Mouse (Mus musculus): ENCODE results near the gene Klhdc1.

DNA sequence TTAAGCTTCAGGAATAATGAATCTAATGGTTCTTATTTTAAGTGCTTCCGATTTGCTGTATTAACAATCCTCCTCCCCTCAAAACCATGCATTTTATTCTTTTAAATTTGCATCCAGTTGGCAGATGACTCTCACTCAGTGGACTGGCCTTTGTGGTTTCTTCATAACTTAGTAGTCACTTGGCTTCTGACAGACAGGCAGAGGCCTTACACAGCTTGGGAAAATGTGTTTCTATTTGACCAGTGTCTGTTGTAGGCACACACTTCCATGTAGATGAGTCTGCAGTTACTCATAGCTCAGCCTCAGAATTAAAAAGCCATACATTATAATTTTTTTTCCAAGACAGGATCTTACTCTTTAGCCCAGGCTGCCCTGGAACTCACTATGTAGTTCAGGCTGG lies 12.8 kb downstream of the Klhdc1 start:
- TF ChIP-seq CTCF (IDR thresholded peaks at IDR 0.05; ENCODE audit: control insufficient read depth, insufficient read depth, insufficient read length) (no peak), USF1 (IDR thresholded peaks at IDR 0.05; ENCODE audit: low read depth) (no peak), MYOD1 (IDR thresholded peaks at IDR 0.05; ENCODE audit: control insufficient read depth, insufficient read length, low read depth) (no peak), MAX (IDR thresholded peaks at IDR 0.05) (no peak), CEBPB (IDR thresholded peaks at IDR 0.05; ENCODE audit: low read depth) (no peak)
